Comparison of ENCODE assay signal across 10 mouse cellular contexts in the genomic region with DNA sequence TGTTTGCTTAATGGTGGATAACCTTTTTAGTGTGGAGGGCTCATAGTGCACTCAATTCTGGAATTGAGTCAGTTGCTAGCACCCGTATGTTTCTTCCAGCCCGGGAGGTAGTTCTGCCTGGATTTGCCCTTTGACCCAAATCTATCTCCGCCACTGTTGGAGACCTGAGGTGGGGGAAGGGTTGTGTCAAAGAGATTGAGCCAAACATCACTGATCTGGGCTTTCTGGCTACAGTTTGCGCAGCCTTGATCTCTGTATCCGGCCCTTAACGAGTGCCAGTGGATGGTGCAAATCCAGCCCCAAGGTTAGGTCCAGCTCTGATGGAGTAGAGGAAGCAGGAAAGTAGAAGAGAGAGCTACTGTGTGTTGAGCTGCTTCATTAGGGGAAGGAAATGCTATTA. TPM values are rescaled to one million over a fixed set of nuclear protein-coding genes. Genes with fewer than 3 reads are reported as not detected.
DNase-seq lines count a peak whose midpoint lies in the region.
"Had no signal": no experiment of that assay in that cellular context is flagged by ENCODE, and none has a peak within 500 bp of the region (broad histone marks: within the 10 kb centered on the region; RNA-seq: fewer than 3 reads in every experiment).

No protein-coding gene starts in this region.

- DNase-seq in heart, adult 11 months: peak; percentile 94
- no peak for DNase-seq in heart, postnatal 4 days
- DNase-seq in ovary, postnatal 36 days (ENCODE audit: low spot score): peak; percentile 16
- no peak for DNase-seq in ovary, postnatal 10 days (ENCODE audit: low spot score)
- peak; percentile 38 for DNase-seq in kidney, postnatal 14 days
- no peak for DNase-seq in urinary bladder, postnatal 36 days (ENCODE audit: low spot score in 2 of 2)
- DNase-seq in left cerebral cortex, adult 8-10 months (ENCODE audit: low spot score in 2 of 2): no peak
- no peak for DNase-seq in spleen, adult 18-20 months
- DNase-seq: cerebellum, adult 18-20 months had no signal

RNA-seq across cellular contexts. Expression of gene Trim25, which starts 3.9 kb away (rescaled TPM):
- total RNA-seq in heart, postnatal 4 days (2021): 10 to 100 TPM; 31.3 to 32.8 TPM
- 1 to 10 TPM; 4.6 to 6.3 (median 5.7) TPM for total RNA-seq in left cerebral cortex, adult 8-10 months (2022)

RNA-seq across cellular contexts. Expression of gene Coil, which starts 33.0 kb away (rescaled TPM):
- total RNA-seq in heart, postnatal 4 days (2021): 1 to 10 TPM; 7.6 to 9.0 TPM
- total RNA-seq in left cerebral cortex, adult 8-10 months (2022): 10 to 100 TPM; 20.2 to 21.6 (median 21.0) TPM

RNA-seq across cellular contexts. Expression of gene Elobl, which starts 36.3 kb away (rescaled TPM):
- not detected for total RNA-seq in heart, postnatal 4 days (2021)
- total RNA-seq in left cerebral cortex, adult 8-10 months (2022): not detected
- total RNA-seq: left cerebral cortex, adult 18-20 months had no signal

RNA-seq across cellular contexts. Expression of gene Scpep1, which starts 47.8 kb away (rescaled TPM):
- 10 to 100 TPM; 38.7 to 39.6 TPM for total RNA-seq in heart, postnatal 4 days (2021)
- total RNA-seq in left cerebral cortex, adult 8-10 months (2022): 10 to 100 TPM; 18.7 to 25.9 (median 22.0) TPM

Comparison
In these comparisons a context has a peak if more than half of its experiments do, and no peak if none do; other contexts are left out.
1. DNase-seq: peak in heart, adult 11 months (single experiment), ovary, postnatal 36 days (single experiment) and kidney, postnatal 14 days (single experiment); none in heart, postnatal 4 days (single experiment), ovary, postnatal 10 days (single experiment), urinary bladder, postnatal 36 days (0 of 2), left cerebral cortex, adult 8-10 months (0 of 2) and spleen, adult 18-20 months (0 of 2).
2. RNA of gene Trim25, which starts 3.9 kb away (total RNA-seq): 31.3 to 32.8 TPM in heart, postnatal 4 days; 4.6 to 6.3 TPM in left cerebral cortex, adult 8-10 months; every median in the first group is over 4 times any median in the second.